Mouse (Mus musculus): ENCODE results near the gene Pde4b. TPM values are rescaled to one million over a fixed set of nuclear protein-coding genes. Genes with fewer than 3 reads are reported as not detected.

Gene Pde4b
- polyA plus RNA-seq, 1 experiment from 2014 or later = 44.6 TPM

GRCm38 (mm10) chr4:102612596-102612995 is 525.3 kb downstream of the Pde4b start:
- Histone ChIP-seq H3K27ac (no peak overlapping the region), H3K4me1 (replicated peaks; ENCODE audit: control insufficient read depth, insufficient read depth, low read length) (no peaks in the 10 kb centered on the region), H3K4me3 (replicated peaks; ENCODE audit: low read length) (no peak overlapping the region), H3K27me3 (ENCODE audit: control insufficient read depth, insufficient read depth, low read length) (no peaks in the 10 kb centered on the region), H3K4me2 (replicated peaks) (no peak overlapping the region), H3K9ac (no peak overlapping the region), H3K9me3 (ENCODE audit: control insufficient read depth, low read length) (no peaks in the 10 kb centered on the region), H3K36me3 (replicated peaks; ENCODE audit: control insufficient read depth, insufficient read depth) (no peaks in the 10 kb centered on the region)
- no peak for ATAC-seq (ENCODE audit: low FRiP score)
- 92% methylated on average over 4 of the region's 4 CpGs for WGBS
- no peak for DNase-seq (ENCODE audit: low spot score)

DNA sequence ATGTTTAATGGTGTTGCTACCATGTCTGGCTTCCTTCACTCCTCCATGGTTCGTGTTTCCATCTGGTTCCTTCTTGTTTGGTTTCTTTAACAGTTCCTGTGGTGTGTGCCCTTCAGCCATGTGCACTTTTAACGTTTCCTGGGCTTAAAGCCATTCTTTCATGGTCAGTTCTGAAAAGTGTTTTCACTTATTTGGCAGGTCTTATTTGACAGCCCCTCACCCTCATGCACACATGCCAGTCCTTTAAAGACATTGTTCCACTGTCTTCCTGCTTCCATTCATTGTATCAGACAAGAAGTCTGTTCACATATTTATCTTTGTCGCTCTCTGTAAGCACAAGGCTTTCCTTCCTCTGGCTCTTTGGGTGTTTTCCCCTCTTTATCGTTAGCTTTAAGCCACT is 530.4 kb downstream of the Pde4b start:
- no peaks in the 10 kb centered on the region for H3K36me3 ChIP-seq (replicated peaks; ENCODE audit: control insufficient read depth, insufficient read depth)
- no peak overlapping the region for H3K27ac ChIP-seq
- no peaks in the 10 kb centered on the region for H3K27me3 ChIP-seq (ENCODE audit: control insufficient read depth, insufficient read depth, low read length)
- H3K4me3 ChIP-seq (replicated peaks; ENCODE audit: low read length) = no peak overlapping the region
- H3K4me1 ChIP-seq (replicated peaks; ENCODE audit: control insufficient read depth, insufficient read depth, low read length) = no peaks in the 10 kb centered on the region
- no peaks in the 10 kb centered on the region for H3K9me3 ChIP-seq (ENCODE audit: control insufficient read depth, low read length)
- ATAC-seq (ENCODE audit: low FRiP score) = no peak
- H3K9ac ChIP-seq = no peak overlapping the region
- DNase-seq (ENCODE audit: low spot score) = no peak
- whole genome bisulfite sequencing = 64% methylated on average over 4 of the region's 4 CpGs
- no peak overlapping the region for H3K4me2 ChIP-seq (replicated peaks)

- no peak for ATAC-seq (ENCODE audit: low FRiP score)
- no peak overlapping the region for H3K4me2 ChIP-seq (replicated peaks)
- no peaks in the 10 kb centered on the region for H3K9me3 ChIP-seq (ENCODE audit: control insufficient read depth, low read length)
- no peaks in the 10 kb centered on the region for H3K27me3 ChIP-seq (ENCODE audit: control insufficient read depth, insufficient read depth, low read length)
- 93% methylated on average over 3 of the region's 3 CpGs for WGBS
- DNase-seq (ENCODE audit: low spot score) = no peak
- no peaks in the 10 kb centered on the region for H3K36me3 ChIP-seq (replicated peaks; ENCODE audit: control insufficient read depth, insufficient read depth)
- no peak overlapping the region for H3K27ac ChIP-seq
- H3K9ac ChIP-seq = no peak overlapping the region
- H3K4me1 ChIP-seq (replicated peaks; ENCODE audit: control insufficient read depth, insufficient read depth, low read length) = no peaks in the 10 kb centered on the region
- no peak overlapping the region for H3K4me3 ChIP-seq (replicated peaks; ENCODE audit: low read length)
These were observed 531.3 kb downstream of the Pde4b start for GRCm38 (mm10) chr4:102618609-102619008.

DNA sequence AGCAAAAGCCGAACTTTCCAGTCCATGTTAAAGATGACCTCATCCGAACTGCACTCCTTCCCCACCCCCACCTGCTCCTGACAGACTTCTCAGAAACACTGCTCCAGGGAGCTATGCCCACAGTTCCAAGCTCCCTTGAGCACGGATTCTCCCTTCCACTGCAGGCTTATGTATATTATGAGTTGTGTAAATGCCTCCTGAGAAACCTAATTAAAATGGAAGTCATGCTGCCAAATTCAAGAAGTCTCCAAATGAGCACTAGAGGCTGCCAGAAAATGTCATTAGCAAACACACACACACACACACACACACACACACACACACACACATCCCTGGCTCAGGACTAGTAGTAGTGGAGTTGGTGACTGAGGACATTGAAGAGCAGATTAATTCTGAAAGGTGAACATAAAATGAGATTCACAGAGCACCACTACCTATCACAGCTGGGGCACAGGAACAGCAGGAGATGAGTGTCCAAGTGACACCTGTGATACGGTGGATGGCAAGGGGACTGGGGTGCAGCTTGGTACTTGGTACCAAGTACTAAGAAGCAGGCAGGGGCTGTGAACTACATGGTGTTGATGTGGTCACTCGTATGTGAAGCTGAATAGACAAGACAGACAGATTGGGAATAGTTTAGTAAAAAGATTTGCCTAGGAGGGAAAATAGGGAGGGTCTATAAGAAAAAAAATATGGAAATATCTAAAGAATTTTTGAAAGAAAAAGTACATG is 533.0 kb downstream of the Pde4b start:
- ATAC-seq (ENCODE audit: low FRiP score) (peak; percentile 53; the same call in 1 of the 2 replicates), DNase-seq (ENCODE audit: low spot score) (peak; percentile 52)
- Histone ChIP-seq H3K27me3 (ENCODE audit: control insufficient read depth, insufficient read depth, low read length) (no peaks in the 10 kb centered on the region), H3K4me3 (replicated peaks; ENCODE audit: low read length) (no peak overlapping the region), H3K4me1 (replicated peaks; ENCODE audit: control insufficient read depth, insufficient read depth, low read length) (no peaks in the 10 kb centered on the region), H3K27ac (no peak overlapping the region), H3K9me3 (ENCODE audit: control insufficient read depth, low read length) (no peaks in the 10 kb centered on the region), H3K9ac (no peak overlapping the region), H3K36me3 (replicated peaks; ENCODE audit: control insufficient read depth, insufficient read depth) (no peaks in the 10 kb centered on the region), H3K4me2 (replicated peaks) (no peak overlapping the region)
- WGBS = 61% methylated on average over 5 of the region's 5 CpGs

GRCm38 (mm10) chr4:102621120-102621519 is 533.8 kb downstream of the Pde4b start:
- Histone ChIP-seq H3K4me3 (replicated peaks; ENCODE audit: low read length) (no peak overlapping the region), H3K9me3 (ENCODE audit: control insufficient read depth, low read length) (no peaks in the 10 kb centered on the region), H3K27ac (no peak overlapping the region), H3K27me3 (ENCODE audit: control insufficient read depth, insufficient read depth, low read length) (no peaks in the 10 kb centered on the region), H3K9ac (no peak overlapping the region), H3K36me3 (replicated peaks; ENCODE audit: control insufficient read depth, insufficient read depth) (no peaks in the 10 kb centered on the region), H3K4me2 (replicated peaks) (no peak overlapping the region), H3K4me1 (replicated peaks; ENCODE audit: control insufficient read depth, insufficient read depth, low read length) (no peaks in the 10 kb centered on the region)
- ATAC-seq (ENCODE audit: low FRiP score) (no peak), DNase-seq (ENCODE audit: low spot score) (no peak)
- 74% methylated on average over 2 of the region's 2 CpGs for WGBS

DNA sequence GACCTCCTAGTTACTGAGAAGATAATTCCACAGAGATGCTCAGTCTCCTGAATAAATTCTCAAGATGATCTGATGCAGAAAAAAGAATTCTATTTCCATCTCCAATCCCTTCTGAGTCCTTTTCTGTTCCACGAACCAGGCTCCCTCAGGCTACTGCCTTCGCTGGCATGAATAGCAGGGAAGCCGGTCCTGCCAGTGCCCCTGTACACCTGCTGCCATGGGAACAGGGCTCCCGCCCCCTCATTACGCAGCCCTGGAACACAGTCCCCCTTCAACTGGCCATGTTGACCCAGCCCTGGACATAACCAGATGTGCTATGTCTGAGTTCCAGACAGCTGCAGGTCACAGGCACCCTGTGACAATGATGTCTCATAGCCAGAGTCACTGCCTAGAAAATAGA is 535.6 kb downstream of the Pde4b start:
- Histone ChIP-seq H3K27me3 (ENCODE audit: control insufficient read depth, insufficient read depth, low read length) (no peaks in the 10 kb centered on the region), H3K9me3 (ENCODE audit: control insufficient read depth, low read length) (no peaks in the 10 kb centered on the region), H3K4me3 (replicated peaks; ENCODE audit: low read length) (no peak overlapping the region), H3K4me1 (replicated peaks; ENCODE audit: control insufficient read depth, insufficient read depth, low read length) (0 out of 2 replicates have a peak, but pooled peaks cover 3% of the 10 kb centered on the region), H3K36me3 (replicated peaks; ENCODE audit: control insufficient read depth, insufficient read depth) (no peaks in the 10 kb centered on the region), H3K4me2 (replicated peaks) (no peak overlapping the region), H3K9ac (no peak overlapping the region), H3K27ac (no peak overlapping the region)
- DNase-seq (ENCODE audit: low spot score) = no peak
- WGBS = 57% methylated on average over 5 of the region's 5 CpGs
- ATAC-seq (ENCODE audit: low FRiP score) = no peak

DNA sequence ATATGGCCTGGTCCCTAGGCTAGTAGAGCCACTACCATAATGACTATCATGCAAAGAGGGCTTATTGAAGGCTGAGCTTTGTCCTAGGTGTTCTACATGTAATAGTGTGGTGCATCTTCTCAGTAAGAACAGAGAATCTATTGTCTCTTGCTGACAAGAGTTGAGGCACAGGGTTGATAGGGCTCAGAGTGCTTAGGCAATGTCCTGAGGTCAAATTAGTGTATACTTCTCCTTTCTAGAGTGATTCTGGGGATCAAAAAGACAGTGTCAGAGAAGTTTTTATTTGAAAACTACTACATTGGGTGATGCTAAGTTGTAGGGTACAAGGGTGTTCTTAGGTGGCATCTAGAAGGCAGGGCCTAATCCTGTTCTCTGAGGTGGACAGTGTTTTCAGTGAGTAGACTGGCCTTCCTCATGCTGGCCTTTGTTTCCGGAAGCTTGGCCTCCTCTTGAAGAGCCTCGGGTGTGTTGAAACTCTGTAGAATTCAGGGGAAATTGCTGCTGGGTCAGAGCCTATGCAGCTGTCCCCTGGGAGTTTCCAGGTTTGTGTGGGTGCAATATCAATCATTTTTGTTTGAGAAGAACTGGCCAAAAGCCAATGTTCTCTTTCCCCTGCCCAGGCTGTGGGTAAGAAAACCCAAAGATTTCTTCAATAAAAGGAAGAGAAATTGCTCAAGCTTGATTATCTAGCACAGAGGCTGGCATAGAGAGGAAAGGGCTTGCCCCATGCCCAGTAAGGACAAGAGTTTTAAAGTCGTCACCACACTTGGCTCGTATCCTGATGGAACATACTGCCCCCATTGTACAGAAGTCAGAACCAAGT is 536.7 kb downstream of the Pde4b start:
- H3K4me1 ChIP-seq (replicated peaks; ENCODE audit: control insufficient read depth, insufficient read depth, low read length) = 0 out of 2 replicates have a peak, but pooled peaks cover 3% of the 10 kb centered on the region
- no peaks in the 10 kb centered on the region for H3K36me3 ChIP-seq (replicated peaks; ENCODE audit: control insufficient read depth, insufficient read depth)
- no peak for ATAC-seq (ENCODE audit: low FRiP score)
- no peak for DNase-seq (ENCODE audit: low spot score)
- H3K27me3 ChIP-seq (ENCODE audit: control insufficient read depth, insufficient read depth, low read length) = no peaks in the 10 kb centered on the region
- H3K9me3 ChIP-seq (ENCODE audit: control insufficient read depth, low read length) = no peaks in the 10 kb centered on the region
- H3K4me2 ChIP-seq (replicated peaks) = no peak overlapping the region
- 84% methylated on average over 4 of the region's 4 CpGs for WGBS
- no peak overlapping the region for H3K9ac ChIP-seq
- no peak overlapping the region for H3K27ac ChIP-seq
- H3K4me3 ChIP-seq (replicated peaks; ENCODE audit: low read length) = no peak overlapping the region

- no peak for DNase-seq (ENCODE audit: low spot score)
- Histone ChIP-seq H3K36me3 (replicated peaks; ENCODE audit: control insufficient read depth, insufficient read depth) (no peaks in the 10 kb centered on the region), H3K9me3 (ENCODE audit: control insufficient read depth, low read length) (no peaks in the 10 kb centered on the region), H3K4me1 (replicated peaks; ENCODE audit: control insufficient read depth, insufficient read depth, low read length) (0 out of 2 replicates have a peak, but pooled peaks cover 3% of the 10 kb centered on the region), H3K9ac (no peak overlapping the region), H3K4me2 (replicated peaks) (no peak overlapping the region), H3K27ac (no peak overlapping the region), H3K27me3 (ENCODE audit: control insufficient read depth, insufficient read depth, low read length) (no peaks in the 10 kb centered on the region), H3K4me3 (replicated peaks; ENCODE audit: low read length) (no peak overlapping the region)
- no peak for ATAC-seq (ENCODE audit: low FRiP score)
- 83% methylated on average over 8 of the region's 8 CpGs for WGBS
These were observed 537.6 kb downstream of the Pde4b start for GRCm38 (mm10) chr4:102624937-102625336.

GRCm38 (mm10) chr4:102627799-102628198 is 540.5 kb downstream of the Pde4b start:
- 91% methylated on average over 4 of the region's 4 CpGs for WGBS
- Histone ChIP-seq H3K36me3 (replicated peaks; ENCODE audit: control insufficient read depth, insufficient read depth) (no peaks in the 10 kb centered on the region), H3K27me3 (ENCODE audit: control insufficient read depth, insufficient read depth, low read length) (no peaks in the 10 kb centered on the region), H3K4me2 (replicated peaks) (no peak overlapping the region), H3K27ac (no peak overlapping the region), H3K4me3 (replicated peaks; ENCODE audit: low read length) (no peak overlapping the region), H3K9me3 (ENCODE audit: control insufficient read depth, low read length) (no peaks in the 10 kb centered on the region), H3K4me1 (replicated peaks; ENCODE audit: control insufficient read depth, insufficient read depth, low read length) (0 out of 2 replicates have a peak, but pooled peaks cover 3% of the 10 kb centered on the region), H3K9ac (no peak overlapping the region)
- ATAC-seq (ENCODE audit: low FRiP score) (no peak), DNase-seq (ENCODE audit: low spot score) (no peak)
